Mouse (Mus musculus): Measurements from ENCODE around the gene Arid1a.
"Not testable (repeated sequence)": the region's sequence is repeated elsewhere in the genome, so short reads cannot be mapped to it uniquely, and the experiment has no call there.

The Arid1a gene

DNA sequence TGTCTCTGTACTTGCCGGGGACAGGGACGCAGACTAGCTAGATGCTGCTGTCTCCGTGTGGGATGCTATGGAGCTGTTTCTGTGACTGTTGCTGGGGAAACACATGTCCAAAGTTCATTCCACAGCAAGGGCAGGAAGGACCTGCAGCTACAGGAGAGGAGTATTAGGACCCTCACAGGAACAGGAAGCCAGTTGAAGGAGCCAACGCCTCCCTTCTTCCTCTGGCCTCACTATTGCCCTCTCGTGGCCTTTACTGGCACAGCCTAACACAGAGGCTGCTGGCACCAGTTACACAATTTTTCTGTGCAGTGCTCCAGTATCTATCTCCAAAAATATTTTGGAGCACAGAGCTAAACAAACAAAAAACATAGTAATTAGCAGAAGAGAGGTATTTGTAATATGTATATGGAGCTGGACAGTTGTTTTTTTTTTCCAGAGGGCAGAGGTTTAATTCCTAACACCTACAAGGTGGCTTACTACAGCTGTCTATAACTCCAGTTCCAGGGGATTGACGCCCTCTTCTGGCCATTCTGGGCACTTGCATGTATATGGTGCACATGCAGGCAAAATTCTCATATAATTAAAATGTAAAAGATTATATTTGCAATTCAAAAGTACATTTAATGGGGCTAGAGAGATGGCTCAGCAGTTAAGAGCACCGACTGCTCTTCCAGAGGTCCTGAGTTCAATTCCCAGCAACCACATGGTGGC is 106.4 kb downstream of the Arid1a start, which contains the start of gene Zdhhc18:
Gene Zdhhc18 (minus strand): TSS at position 166 of the 711 bp plus-strand sequence.
- DNase-seq, result peak; percentile 84

DNA sequence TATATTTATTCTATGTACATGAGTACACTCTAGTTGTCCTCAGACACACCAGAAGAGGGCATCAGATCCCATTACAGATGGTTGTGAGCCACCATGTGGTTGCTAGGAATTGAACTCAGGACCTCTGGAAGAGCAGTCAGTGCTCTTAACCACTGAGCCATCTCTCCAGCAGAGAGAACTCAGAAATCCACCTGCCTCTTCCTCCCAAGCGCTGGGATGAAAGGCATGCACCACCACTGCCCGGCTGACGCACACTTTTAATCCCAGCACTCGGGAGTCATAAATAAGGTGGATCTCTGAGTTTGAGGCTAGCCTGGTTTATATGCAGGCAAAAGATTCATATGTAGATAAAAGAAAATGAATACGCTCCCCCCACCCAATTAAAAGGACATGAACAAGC is 107.1 kb downstream of the Arid1a start:
- not testable (repeated sequence) for DNase-seq

DNA sequence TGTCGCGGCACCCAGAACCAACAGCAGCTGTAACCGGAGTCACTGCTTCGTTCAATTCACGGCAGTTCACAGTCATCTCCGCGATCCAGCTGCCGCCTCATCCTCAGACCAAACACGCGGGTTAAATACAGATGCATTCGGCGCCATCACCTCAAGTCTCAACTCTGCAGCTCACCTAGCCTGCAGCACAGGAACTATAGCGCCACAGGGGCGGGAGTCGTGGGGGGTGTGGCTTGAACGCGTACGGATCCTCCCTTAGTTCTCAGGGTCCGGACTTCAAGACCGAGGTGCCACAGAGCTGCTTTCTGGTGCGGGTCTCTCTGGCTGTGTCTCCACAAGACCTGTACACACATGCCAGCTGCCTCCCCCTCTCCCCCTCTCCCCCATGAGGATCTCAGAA is 110.9 kb downstream of the Arid1a start:
- no peak for DNase-seq

DNA sequence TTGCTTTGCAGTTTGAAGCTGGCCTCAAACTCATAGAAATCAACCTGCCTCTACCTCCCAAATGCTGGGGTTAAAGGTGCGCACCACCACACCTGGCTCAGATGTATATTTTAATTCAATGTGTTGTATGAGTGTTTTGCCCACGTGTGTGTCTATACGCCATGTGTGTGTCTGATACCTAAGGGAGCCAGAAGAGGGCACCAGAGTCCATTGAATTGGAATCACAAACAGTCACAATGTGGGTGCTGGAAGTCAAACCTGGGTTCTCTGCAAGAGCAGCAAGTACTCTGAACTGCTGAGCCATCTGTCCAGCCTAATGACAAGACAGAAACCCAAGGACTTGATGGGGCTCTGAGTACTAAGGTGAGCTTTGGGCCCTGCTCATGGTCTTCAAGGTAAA is 111.4 kb downstream of the Arid1a start:
- no peak for DNase-seq

DNA sequence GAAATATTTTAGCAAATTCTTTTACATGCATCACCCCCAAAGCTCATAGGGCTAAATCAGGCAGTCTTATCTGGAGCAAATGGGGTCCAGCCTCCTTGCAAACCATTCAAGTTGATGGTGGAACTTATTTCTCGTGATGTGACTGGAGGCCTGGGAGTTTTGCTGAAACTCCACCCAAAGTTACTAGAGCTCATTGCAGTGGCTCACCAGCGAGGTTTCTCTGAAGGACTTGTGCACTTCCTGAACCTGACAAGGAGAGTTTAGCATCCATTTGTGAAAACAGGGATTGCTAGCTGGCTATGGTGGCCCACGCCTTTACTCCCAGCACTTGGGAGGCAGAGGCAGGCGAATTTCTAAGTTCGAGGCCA is 122.5 kb downstream of the Arid1a start:
- DNase-seq, result no peak

DNA sequence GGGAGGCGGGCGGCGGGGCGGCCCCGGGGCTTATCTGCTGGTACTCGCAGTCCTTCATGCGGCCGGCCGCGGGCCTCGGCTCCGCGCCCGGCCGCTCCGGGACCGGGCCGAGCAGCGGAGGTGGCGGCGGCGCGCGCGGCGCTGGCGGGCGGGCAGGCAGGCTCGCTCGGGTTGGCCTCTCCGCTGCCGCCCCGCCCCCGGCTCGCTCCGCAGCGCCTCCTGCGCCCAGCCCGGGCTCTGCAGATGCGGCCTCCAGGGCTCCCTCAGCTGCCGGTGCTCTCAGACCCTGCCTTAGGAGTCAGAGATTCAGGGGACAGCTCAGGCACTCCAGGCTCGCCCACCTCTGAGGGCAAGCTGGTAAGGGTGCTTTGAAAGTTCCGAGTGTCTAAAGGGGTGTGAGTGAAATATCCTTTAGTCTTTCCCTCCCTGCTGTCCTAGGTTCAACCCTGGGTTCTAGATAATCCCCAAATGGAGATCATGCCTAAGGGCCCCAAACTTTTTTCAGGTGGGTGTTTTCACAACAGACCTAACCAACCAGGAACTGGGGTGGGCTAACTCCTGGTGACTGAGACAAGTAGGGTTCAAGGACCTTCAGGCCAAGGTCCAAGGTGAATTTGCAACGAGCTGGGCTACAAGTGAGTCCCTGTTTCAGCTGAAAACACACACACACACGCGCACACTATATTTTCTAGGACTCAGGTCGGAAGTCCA is 123.1 kb downstream of the Arid1a start:
- peak; percentile 81 for DNase-seq

DNA sequence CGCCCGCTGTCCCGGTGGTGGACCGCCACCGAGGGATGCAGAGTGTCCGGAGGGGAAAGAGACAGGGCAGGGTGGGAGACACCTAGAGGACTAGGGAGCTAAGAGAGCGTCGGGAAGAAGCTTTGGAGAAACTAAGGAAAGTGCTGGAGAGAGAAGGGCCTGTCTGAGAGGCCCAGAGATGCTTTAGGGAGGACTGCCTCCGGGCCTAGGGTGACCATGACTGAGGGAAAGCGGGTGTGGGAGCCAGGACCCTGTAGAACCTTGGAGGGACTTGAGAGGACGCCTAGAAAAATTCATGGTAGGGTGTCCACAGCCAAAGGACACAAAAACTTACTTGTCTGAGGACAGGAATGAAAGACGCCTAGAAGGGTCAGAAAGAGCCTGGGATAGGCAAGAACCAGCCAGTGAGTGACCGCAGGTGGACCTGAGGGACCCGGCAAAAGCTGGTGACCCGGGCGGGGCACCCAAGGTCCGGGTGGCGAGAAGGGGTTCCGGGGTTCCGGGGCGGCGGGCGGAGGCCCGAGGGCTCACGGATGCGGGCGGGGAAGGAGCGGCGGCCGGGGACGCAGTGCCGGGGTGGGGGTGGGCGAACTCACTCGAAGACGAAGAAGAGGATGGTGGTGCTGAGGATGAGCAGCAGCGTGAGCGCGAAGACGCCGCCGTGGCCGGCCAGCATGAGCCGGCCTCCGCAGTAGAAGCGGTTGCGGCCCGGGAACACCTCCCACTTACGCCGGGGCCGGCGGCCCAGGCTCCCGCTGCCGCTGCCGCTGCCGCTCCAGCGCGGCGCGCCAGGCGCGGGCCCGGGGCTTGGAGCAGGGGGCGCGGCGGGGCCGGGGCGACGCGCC is 123.9 kb downstream of the Arid1a start:
- DNase-seq, result peak; percentile 35

DNA sequence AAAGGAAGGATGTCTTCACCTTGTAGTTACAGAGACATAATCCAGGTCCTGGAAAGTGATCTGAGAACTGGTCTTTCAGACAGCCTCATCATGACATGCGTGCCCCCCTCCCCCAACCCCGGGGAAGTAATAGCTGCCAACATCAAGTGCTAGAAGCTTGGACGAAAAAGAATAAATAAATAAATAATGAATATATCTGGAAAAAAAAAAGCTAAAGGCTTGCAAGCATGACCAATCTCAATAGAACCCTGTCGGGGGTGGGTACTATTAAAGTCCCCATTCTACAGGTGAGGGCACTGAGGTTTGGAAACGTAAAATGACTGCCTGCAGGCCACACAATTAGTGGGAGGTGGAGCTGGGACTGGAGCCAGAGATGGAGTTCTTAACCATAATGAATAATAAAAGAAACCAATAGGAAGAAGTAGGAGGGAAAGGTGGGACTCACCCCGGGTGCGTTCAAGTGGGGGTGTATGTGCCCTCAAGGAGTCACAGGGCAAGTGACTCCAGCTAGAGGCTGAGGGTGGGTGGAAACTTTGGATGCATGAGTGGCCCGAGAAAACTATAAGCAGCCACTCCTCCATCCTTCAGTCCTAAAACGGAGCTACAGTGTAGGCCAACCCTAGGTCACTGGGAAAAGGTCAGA is 124.7 kb downstream of the Arid1a start:
- no peak for DNase-seq

DNA sequence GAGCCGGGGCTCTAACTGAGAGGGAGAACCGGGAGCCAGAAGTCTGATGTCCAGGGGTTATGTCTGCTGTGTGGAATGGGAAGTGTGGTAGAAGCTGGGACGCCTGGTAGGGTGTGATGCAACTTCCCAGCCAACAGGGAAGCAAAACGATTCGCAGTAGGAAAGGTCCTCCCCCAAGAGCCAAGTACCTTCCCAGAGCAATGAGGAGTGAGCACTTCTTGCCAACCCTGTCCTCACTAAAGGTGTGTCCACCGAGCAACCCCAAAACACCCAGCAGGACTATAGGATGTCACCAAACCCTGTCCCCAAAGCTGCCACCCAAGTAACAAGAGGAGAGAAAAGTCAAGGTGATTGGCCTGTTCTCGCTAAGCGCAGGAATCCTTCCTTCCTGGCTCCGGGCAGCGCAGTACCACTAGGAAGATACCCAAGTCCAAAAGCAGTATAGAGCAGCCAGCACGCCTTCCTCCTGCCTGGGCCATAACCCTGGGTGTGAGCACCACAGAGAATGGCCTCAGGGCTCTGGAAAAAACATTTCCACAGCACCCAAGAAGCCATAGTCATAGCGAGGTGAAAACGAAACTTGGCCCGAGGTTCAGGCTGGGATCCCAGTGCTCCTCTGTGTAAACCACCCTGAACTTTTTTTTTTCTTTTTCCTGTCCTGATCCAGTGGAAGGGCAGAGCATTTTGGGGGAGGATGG is 125.3 kb downstream of the Arid1a start:
- DNase-seq, result no peak

DNA sequence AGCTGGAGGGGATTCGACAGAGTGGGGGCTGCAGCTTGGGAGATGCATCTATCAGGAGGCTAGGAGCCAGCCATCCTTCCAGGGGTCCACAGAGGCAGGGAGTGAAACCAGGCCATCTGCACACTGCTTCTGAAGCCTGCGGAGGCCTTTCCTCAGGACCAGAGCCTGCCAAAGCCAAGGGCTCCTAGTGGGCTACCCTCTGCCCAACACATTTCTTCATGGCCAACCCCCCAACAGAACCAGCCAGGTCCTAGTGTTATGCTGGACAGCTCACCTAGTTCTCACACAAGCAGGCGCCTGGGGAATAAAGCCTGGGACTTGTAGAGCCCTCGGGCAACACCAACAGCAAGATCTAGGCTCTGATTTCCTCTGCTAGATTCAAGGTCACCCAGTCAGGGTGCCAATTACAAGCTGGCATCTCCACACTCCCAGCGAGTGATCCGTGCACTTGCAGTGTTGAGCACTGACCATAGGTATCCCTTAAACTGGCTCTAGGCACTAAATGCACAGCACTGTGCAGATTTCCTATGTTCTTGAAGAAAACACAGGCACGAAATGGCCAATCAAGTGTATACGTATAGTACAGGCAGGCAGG is 126.1 kb downstream of the Arid1a start:
- no peak for DNase-seq

DNA sequence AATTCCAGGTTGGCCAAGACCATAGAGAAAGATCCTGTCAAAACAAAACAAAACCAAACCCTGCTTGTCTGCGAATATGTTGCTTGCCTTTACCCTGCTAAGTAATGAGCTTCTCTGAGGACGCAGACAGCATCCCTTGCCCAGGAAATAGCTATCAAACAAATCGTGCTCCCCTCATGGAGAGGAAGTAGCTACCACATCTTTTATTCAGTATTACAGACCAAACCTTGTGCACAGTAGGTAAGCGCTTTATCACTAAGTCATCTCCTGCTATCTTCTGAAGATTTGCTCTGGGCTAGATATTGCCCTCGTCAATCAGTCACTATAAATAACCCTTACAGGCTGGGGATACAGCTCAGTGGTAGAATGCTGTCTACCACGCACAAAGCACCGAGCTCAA is 127.4 kb downstream of the Arid1a start:
- no peak for DNase-seq

All from right cerebral cortex, postnatal 14 days (tissue).